ENCODE assay signal across 8 mouse cellular contexts in the genomic region with DNA sequence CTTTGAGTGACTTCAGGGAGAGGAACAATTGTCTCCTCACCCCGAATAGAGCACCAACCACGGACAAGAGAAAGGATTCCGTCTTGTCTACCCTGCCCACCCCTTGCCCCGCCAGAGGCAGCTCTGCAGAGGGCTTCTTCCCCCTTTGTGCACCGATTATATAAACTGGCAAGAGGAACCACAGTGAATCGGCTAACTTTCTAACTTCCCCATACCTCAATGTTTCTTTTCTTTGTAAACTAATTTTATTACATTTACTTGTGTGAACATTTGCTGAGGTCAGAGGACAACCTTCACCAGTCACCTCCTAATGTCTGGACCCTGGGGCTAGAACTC. TPM values are rescaled to one million over a fixed set of nuclear protein-coding genes. Genes with fewer than 3 reads are reported as not detected.
DNase-seq lines count a peak whose midpoint lies in the region; ATAC-seq and TF ChIP-seq lines count a peak whose summit lies in the region.

A gene (minus strand): TSS at position 210 of the 336 bp plus-strand sequence.

- no peak for TF ChIP-seq POLR2A in olfactory bulb, adult 2 months (IDR thresholded peaks at IDR 0.05; ENCODE audit: insufficient read depth, low read depth, low read length)

- H3K27me3 ChIP-seq in lung, postnatal 0 days (replicated peaks; ENCODE audit: insufficient read depth, low read length): no peaks in the 10 kb centered on the region
- no peaks in the 10 kb centered on the region for H3K27me3 ChIP-seq in embryonic facial prominence, embryonic 14.5 days (replicated peaks; ENCODE audit: control insufficient read depth, insufficient read depth, low read length)
- no peaks in the 10 kb centered on the region for H3K27me3 ChIP-seq in limb, embryonic 11.5 days (ENCODE audit: control insufficient read depth, insufficient read depth, low read length)

- peak within 1 kb of the TSS; percentile 83 for H3K4me3 ChIP-seq in lung, postnatal 0 days (ENCODE audit: low read depth, low read length)
- peak within 1 kb of the TSS; percentile 89 for H3K4me3 ChIP-seq in embryonic facial prominence, embryonic 14.5 days (ENCODE audit: low read depth, low read length)
- H3K4me3 ChIP-seq in limb, embryonic 11.5 days (ENCODE audit: low read depth, low read length): peak within 1 kb of the TSS; percentile 89
- H3K4me3 ChIP-seq in olfactory bulb, adult 2 months (ENCODE audit: insufficient read depth, low read depth, low read length): peak within 1 kb of the TSS; percentile 66

- H3K27ac ChIP-seq in lung, postnatal 0 days (ENCODE audit: low read length): peak within 1 kb of the TSS; percentile 98
- peak within 1 kb of the TSS; percentile 96 for H3K27ac ChIP-seq in embryonic facial prominence, embryonic 14.5 days (replicated peaks; ENCODE audit: low read depth, low read length)
- peak within 1 kb of the TSS; percentile 92 for H3K27ac ChIP-seq in limb, embryonic 11.5 days (replicated peaks; ENCODE audit: low read depth, low read length)
- peak within 1 kb of the TSS; percentile 78 for H3K27ac ChIP-seq in olfactory bulb, adult 2 months (ENCODE audit: insufficient read depth, low read depth, low read length)

- no peaks in the 10 kb centered on the region for H3K36me3 ChIP-seq in lung, postnatal 0 days (ENCODE audit: insufficient read depth, low read length)
- no peaks in the 10 kb centered on the region for H3K36me3 ChIP-seq in embryonic facial prominence, embryonic 14.5 days (ENCODE audit: control insufficient read depth, insufficient read depth, low read length)
- no peaks in the 10 kb centered on the region for H3K36me3 ChIP-seq in limb, embryonic 11.5 days (ENCODE audit: control insufficient read depth, insufficient read depth, low read length)

- H3K4me2 ChIP-seq in lung, postnatal 0 days (replicated peaks; ENCODE audit: low read depth, low read length): peak within 1 kb of the TSS; percentile 75
- peak within 1 kb of the TSS; percentile 91 for H3K4me2 ChIP-seq in embryonic facial prominence, embryonic 14.5 days (ENCODE audit: low read depth, low read length)
- H3K4me2 ChIP-seq in limb, embryonic 11.5 days (ENCODE audit: low read depth, severe bottlenecking): peak within 1 kb of the TSS; percentile 77

- no peak for TF ChIP-seq CTCF in lung, postnatal 0 days (IDR thresholded peaks at IDR 0.05)
- no peak for TF ChIP-seq CTCF in olfactory bulb, adult 2 months (IDR thresholded peaks at IDR 0.05; ENCODE audit: insufficient read depth, low read depth, low read length)

- WGBS in lung, postnatal 0 days: 16% methylated on average over 6 of the region's 6 CpGs
- WGBS in embryonic facial prominence, embryonic 14.5 days: 14% methylated on average over 6 of the region's 6 CpGs
- 23% methylated on average over 6 of the region's 6 CpGs for WGBS in limb, embryonic 11.5 days
- 5% methylated on average over 6 of the region's 6 CpGs for WGBS in olfactory bulb, adult 2 months

- no peaks in the 10 kb centered on the region for H3K9me3 ChIP-seq in lung, postnatal 0 days (ENCODE audit: low read length)
- H3K9me3 ChIP-seq in embryonic facial prominence, embryonic 14.5 days (ENCODE audit: control insufficient read depth, low read length): no peaks in the 10 kb centered on the region
- no peaks in the 10 kb centered on the region for H3K9me3 ChIP-seq in limb, embryonic 11.5 days (ENCODE audit: control insufficient read depth, low read length)

- H3K9ac ChIP-seq in lung, postnatal 0 days (replicated peaks; ENCODE audit: low read depth): peak within 1 kb of the TSS; percentile 80
- H3K9ac ChIP-seq in embryonic facial prominence, embryonic 14.5 days (ENCODE audit: low read depth, low read length): peak within 1 kb of the TSS; percentile 90
- H3K9ac ChIP-seq in limb, embryonic 11.5 days (ENCODE audit: low read length): peak within 1 kb of the TSS; percentile 78

- 0 out of 2 replicates have a peak, but pooled peaks cover 3% of the 10 kb centered on the region for H3K4me1 ChIP-seq in lung, postnatal 0 days (ENCODE audit: insufficient read depth, low read depth, low read length)
- 0 out of 2 replicates have a peak, but pooled peaks cover 6% of the 10 kb centered on the region for H3K4me1 ChIP-seq in embryonic facial prominence, embryonic 14.5 days (ENCODE audit: control insufficient read depth, insufficient read depth, low read length)
- no peaks in the 10 kb centered on the region for H3K4me1 ChIP-seq in limb, embryonic 11.5 days (ENCODE audit: control insufficient read depth, insufficient read depth, low read length)
- H3K4me1 ChIP-seq in olfactory bulb, adult 2 months (ENCODE audit: control insufficient read depth, insufficient read depth, low read length): no peaks in the 10 kb centered on the region

- intact Hi-C loops in heart, postnatal 10 days (cut with DNase I): loop anchor here (10.0 kb wide), 1 partner anchor 337 kb away; no protein-coding TSS in a partner anchor

- 0 out of 2 replicates have a peak, but pooled peaks have one; percentile 15 for TF ChIP-seq EP300 in lung, postnatal 0 days (IDR thresholded peaks at IDR 0.05)

- no peak for DNase-seq in lung, postnatal 0 days (ENCODE audit: low spot score)
- no peak for DNase-seq in lung, postnatal 10 days
- no peak for DNase-seq in embryonic facial prominence, embryonic 14.5 days (ENCODE audit: low spot score)
- DNase-seq in heart, postnatal 10 days: no peak
- no peak for DNase-seq in limb, embryonic 11.5 days (ENCODE audit: low spot score)
- no peak for DNase-seq in frontal cortex, postnatal 25 days (ENCODE audit: low spot score in 2 of 2)
- no peak for DNase-seq in thymus, postnatal 4 days

- no peak for ATAC-seq in lung, postnatal 0 days
- no peak for ATAC-seq in embryonic facial prominence, embryonic 14.5 days (ENCODE audit: low read depth)
- no peak for ATAC-seq in limb, embryonic 11.5 days (ENCODE audit: insufficient number of reproducible peaks, low FRiP score, low TSS enrichment, low read depth)

RNA-seq across cellular contexts. Expression of the gene that starts here (rescaled TPM):
- polyA plus RNA-seq in lung, postnatal 0 days (2015; fragmentation: Nextera tagmentation; extraction: Ambion mirVana): 164 and 206 TPM in 2 replicates
- 185 and 192 TPM in 2 replicates for polyA plus RNA-seq in embryonic facial prominence, embryonic 14.5 days (2014; fragmentation: Nextera tagmentation; extraction: Ambion mirVana)
- total RNA-seq in heart, postnatal 10 days (2021): 100 to 1,000 TPM; 181 to 183 TPM
- polyA plus RNA-seq in limb, embryonic 11.5 days (2014; fragmentation: Nextera tagmentation; extraction: Ambion mirVana): 149 and 155 TPM in 2 replicates
- not detected in 2 replicates for polyA plus RNA-seq in olfactory bulb, adult 2 months (2012; ENCODE audit: insufficient read depth, insufficient read length, low replicate concordance, missing spikeins)
